Mouse (Mus musculus): ENCODE measurements around the gene Tmem270. TPM values are rescaled to one million over a fixed set of nuclear protein-coding genes. Genes with fewer than 3 reads are reported as not detected.

Gene Tmem270
- total and polyA plus RNA-seq, 3 experiments = not detected

GRCm38 (mm10) chr5:134876801-134877200, 29.7 kb downstream of the Tmem270 start:
- Histone ChIP-seq H3K36me3 (ENCODE audit: control insufficient read depth in 1 of 2, insufficient read depth in 2 of 2, low read length in 2 of 2) (no peaks in the 10 kb centered on the region), H3K27ac (ENCODE audit: control insufficient read depth, low read depth, low read length) (no peak overlapping the region), H3K9me3 (replicated peaks; ENCODE audit: insufficient read depth, low read length) (no peaks in the 10 kb centered on the region), H3K4me3 (ENCODE audit: control insufficient read depth in 1 of 2, insufficient read depth in 1 of 2, low read depth in 2 of 2, low read length in 2 of 2) (no peak overlapping the region), H3K4me1 (ENCODE audit: control insufficient read depth in 1 of 2, insufficient read depth in 2 of 2, low read length in 2 of 2) (no peaks in the 10 kb centered on the region), H3K79me2 (ENCODE audit: control insufficient read depth, insufficient read depth, low read length, poor library complexity) (no peaks in the 10 kb centered on the region), H3K9ac (ENCODE audit: control insufficient read depth, low read depth, low read length, poor library complexity, severe bottlenecking) (no peak overlapping the region), H3K27me3 (ENCODE audit: control insufficient read depth in 1 of 2, insufficient read depth in 2 of 2, low read length in 2 of 2) (peaks cover 0 to 8% of the 10 kb centered on the region in 2 experiments; a peak in 2 of 4 replicates)
- no peak for TF ChIP-seq ZC3H11A (IDR thresholded peaks at IDR 0.05; ENCODE audit: low read depth, low read length)
- no peak for TF ChIP-seq GABPA (IDR thresholded peaks at IDR 0.05; ENCODE audit: low read depth, low read length)
- TF ChIP-seq MXI1 (IDR thresholded peaks at IDR 0.05; ENCODE audit: low read depth, low read length) = no peak
- TF ChIP-seq CHD1 (IDR thresholded peaks at IDR 0.05; ENCODE audit: low read depth, low read length) = no peak
- no peak for TF ChIP-seq MAFK (IDR thresholded peaks at IDR 0.05; ENCODE audit: borderline replicate concordance, low read depth, low read length)
- TF ChIP-seq TBP (IDR thresholded peaks at IDR 0.05; ENCODE audit: low read depth, low read length) = no peak
- TF ChIP-seq E2F4 (IDR thresholded peaks at IDR 0.05; ENCODE audit: borderline replicate concordance, low read depth, low read length) = no peak
- TF ChIP-seq USF1 (IDR thresholded peaks at IDR 0.05; ENCODE audit: low read depth, low read length) = no peak
- no peak for TF ChIP-seq ELF1 (IDR thresholded peaks at IDR 0.05; ENCODE audit: low read depth, low read length)
- TF ChIP-seq UBTF (IDR thresholded peaks at IDR 0.05; ENCODE audit: borderline replicate concordance, insufficient read depth, low read depth, low read length) = no peak
- TF ChIP-seq CTCF (IDR thresholded peaks at IDR 0.05 in 2 of 3, conservative IDR thresholded peaks at IDR 0.05 in 1 of 3; ENCODE audit: control insufficient read depth in 1 of 3, insufficient read depth in 1 of 3, low read depth in 2 of 3, low read length in 3 of 3, poor library complexity in 1 of 3, severe bottlenecking in 1 of 3) = no peak
- no peak for TF ChIP-seq SIN3A (IDR thresholded peaks at IDR 0.05; ENCODE audit: low read length)
- TF ChIP-seq USF2 (IDR thresholded peaks at IDR 0.05; ENCODE audit: borderline replicate concordance in 1 of 2, insufficient read depth in 1 of 2, low read depth in 1 of 2, low read length in 2 of 2) = no peak
- no peak for TF ChIP-seq MEF2A (IDR thresholded peaks at IDR 0.05; ENCODE audit: extremely low read depth, insufficient replicate concordance, low read depth, low read length, poor library complexity, severe bottlenecking)
- no peak for TF ChIP-seq TAL1 (IDR thresholded peaks at IDR 0.05; ENCODE audit: low read length)
- no peak for TF ChIP-seq POLR2A (IDR thresholded peaks at IDR 0.05; ENCODE audit: control insufficient read depth in 1 of 2, insufficient read depth in 1 of 2, low read depth in 1 of 2, low read length in 2 of 2, poor library complexity in 1 of 2)
- DNase-seq (ENCODE audit: low read depth, low spot score) = no peak

GRCm38 (mm10) chr5:134875245-134875644, 31.3 kb downstream of the Tmem270 start:
- Histone ChIP-seq H3K79me2 (ENCODE audit: control insufficient read depth, insufficient read depth, low read length, poor library complexity) (no peaks in the 10 kb centered on the region), H3K27ac (ENCODE audit: control insufficient read depth, low read depth, low read length) (no peak overlapping the region), H3K27me3 (ENCODE audit: control insufficient read depth in 1 of 2, insufficient read depth in 2 of 2, low read length in 2 of 2) (peaks cover 0 to 8% of the 10 kb centered on the region in 2 experiments; a peak in 2 of 4 replicates), H3K4me3 (ENCODE audit: control insufficient read depth in 1 of 2, insufficient read depth in 1 of 2, low read depth in 2 of 2, low read length in 2 of 2) (no peak overlapping the region), H3K9me3 (replicated peaks; ENCODE audit: insufficient read depth, low read length) (no peaks in the 10 kb centered on the region), H3K36me3 (ENCODE audit: control insufficient read depth in 1 of 2, insufficient read depth in 2 of 2, low read length in 2 of 2) (no peaks in the 10 kb centered on the region), H3K4me1 (ENCODE audit: control insufficient read depth in 1 of 2, insufficient read depth in 2 of 2, low read length in 2 of 2) (no peaks in the 10 kb centered on the region), H3K9ac (ENCODE audit: control insufficient read depth, low read depth, low read length, poor library complexity, severe bottlenecking) (no peak overlapping the region)
- no peak for DNase-seq (ENCODE audit: low read depth, low spot score)
- TF ChIP-seq ELF1 (IDR thresholded peaks at IDR 0.05; ENCODE audit: low read depth, low read length) (no peak), GABPA (IDR thresholded peaks at IDR 0.05; ENCODE audit: low read depth, low read length) (no peak), NELFE (IDR thresholded peaks at IDR 0.05; ENCODE audit: low read depth, low read length) (no peak), ZKSCAN1 (IDR thresholded peaks at IDR 0.05; ENCODE audit: low read depth, low read length) (no peak)

Measured in MEL (cell line).